Mouse (Mus musculus) right cerebral cortex, postnatal 10 days (tissue): ENCODE results near the gene Cebpzos.

Experiments used
- DNase-seq, 2 experiments: peaks; one replicate each; pipeline ENCODE4 v3.0.0; 2021; ENCODE audit warnings: low spot score in 2 of 2

Gene Cebpzos

DNA sequence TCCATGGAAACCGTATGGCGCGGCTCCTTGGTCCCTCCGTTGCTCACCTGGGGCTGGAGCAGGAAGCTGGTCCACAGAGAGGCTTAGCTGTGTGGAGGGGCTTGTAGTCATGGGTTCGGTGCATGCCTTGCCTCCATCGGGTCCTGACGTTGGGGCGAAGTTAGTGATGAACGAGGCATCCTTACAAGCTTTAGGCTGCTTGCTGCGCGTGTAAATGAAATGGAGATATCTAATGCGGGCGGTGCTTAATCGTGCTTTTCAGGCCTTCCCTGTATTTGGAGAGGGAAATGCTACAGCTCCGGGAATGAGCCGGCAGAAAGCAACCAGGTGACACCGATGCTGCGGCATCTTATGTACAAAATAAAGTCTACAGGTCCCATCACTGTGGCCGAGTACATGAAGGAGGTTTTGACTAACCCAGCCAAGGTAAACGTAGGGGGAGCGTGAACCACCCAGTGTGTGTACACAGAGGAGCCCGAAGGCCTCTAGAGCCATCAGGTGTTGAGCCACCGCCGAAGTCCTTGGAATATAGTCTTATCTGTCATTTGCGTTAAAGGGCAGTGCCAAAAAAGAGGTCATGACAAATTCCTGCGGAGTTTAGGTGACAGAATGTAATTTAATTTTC lies 21.0 kb downstream of the Cebpzos start:
- DNase-seq: no peak

GRCm38 (mm10) chr17:78938927-78939326 lies 22.6 kb downstream of the Cebpzos start:
- no peak for DNase-seq

GRCm38 (mm10) chr17:78942579-78942978 lies 26.3 kb downstream of the Cebpzos start:
- no peak for DNase-seq

- no peak for DNase-seq
Measured at GRCm38 (mm10) chr17:78951225-78951624, 34.9 kb downstream of the Cebpzos start.

GRCm38 (mm10) chr17:78952070-78952469 lies 35.8 kb downstream of the Cebpzos start:
- no peak for DNase-seq

GRCm38 (mm10) chr17:78953240-78953639 lies 36.9 kb downstream of the Cebpzos start:
- DNase-seq: no peak

- DNase-seq: no peak
Measured at GRCm38 (mm10) chr17:78959473-78959872, 43.2 kb downstream of the Cebpzos start.

DNA sequence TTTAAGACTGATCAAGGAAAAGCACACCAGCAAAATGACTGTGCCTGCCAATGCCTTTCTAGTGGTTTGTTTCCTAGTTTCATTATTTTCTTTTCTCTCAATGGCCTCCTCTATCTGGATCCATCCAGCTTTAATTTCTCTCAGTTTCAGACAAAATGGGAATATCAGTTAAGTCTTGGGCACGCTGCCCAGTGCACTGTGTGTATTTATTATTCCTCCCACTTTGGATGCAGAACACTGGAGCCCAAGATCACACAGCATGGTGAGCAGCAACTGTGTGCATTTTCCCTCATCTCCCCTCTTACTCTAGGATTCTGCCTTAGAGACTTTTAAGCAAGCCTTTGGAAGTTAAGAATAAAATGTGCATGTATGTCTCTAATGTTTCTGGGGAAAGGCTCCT lies 48.1 kb downstream of the Cebpzos start:
- peak; percentile 68 to 74 for DNase-seq

DNA sequence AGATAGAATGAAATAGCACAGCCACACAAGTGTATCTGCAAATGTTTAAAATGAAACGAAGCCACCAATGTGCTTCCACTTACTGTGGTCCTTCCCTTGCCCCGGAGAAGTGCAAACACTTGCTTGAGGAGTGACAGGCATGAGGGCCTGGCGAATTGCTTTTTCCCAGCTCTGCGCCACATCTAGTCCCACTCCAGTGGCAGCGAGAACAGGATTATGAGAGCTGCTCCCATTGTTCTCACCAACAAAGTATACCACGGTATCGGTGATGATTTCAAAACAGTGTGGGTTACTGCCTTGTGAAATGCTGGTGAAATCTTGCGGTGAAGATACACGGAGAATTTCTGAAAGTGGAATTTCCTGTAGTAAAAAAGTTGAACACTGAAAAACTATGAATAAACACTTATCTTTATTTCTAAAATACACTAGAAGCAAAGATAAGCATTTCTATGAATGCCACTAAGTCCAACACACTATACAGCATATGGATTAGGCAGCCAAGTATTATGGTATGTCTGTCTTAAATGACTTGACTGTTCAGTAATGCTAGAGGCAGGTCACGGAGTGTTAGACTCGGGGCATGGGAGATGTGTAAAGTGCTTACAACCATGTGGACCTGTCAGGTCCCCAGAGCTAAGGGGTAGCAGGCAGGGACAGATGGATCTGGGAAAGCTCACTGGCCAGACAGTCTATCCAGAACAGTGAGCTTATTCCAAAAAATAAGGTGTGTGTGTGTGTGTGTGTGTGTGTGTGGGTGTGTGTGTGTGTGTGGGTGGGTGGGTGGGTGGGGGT lies 50.0 kb downstream of the Cebpzos start:
- DNase-seq: no peak

DNA sequence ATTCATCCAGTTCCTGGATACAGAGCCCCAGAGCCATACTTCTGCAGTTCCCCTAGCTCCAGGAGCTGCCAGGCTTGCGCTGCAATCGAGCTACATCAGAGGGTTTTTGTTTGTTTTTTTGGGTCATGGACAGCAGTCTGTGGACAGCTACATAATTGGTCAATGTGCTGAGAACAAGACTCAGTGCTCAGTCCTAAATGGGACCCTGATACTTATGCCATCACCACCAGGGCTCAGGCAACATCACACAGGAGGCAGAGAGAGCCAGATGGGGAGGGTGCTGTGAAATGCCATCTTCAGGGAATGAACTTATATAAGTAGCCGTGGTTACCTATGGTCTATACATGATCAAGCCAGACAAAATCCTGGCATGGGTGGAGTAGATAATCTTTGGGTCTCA lies 52.2 kb downstream of the Cebpzos start:
- DNase-seq: no peak
